Mouse (Mus musculus): ENCODE results near the gene Tmem40.

Tmem40 gene

DNA sequence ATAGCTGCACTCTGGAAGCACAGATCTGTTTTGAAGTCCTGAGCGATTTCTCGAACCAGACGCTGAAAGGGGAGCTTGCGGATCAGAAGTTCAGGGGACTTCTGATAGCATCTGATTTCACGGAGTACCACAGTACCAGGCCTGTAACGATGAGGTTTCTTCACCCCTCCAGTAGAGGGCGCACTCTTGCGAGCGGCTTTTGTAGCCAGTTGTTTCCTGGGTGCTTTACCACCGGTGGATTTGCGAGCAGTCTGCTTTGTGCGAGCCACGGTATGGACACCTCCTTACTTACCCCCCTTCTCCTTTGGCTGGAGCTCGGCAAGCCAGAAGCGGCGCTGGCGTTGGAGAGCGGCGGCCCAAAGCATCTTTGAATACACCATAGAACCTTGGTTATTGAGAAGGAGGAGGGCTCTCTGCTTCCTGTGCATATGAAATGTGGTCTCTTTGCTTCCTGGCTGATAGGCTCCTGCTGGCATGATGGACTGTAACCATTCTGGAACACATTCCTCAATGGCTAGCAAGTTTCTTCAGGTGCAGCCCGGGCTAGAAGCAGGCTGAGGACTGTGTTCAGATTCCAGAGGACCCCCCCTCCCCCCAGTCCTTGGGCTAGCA is 8.0 kb upstream of the Tmem40 start:
- DNase-seq (ENCODE audit: low read depth in 1 of 2, low spot score in 2 of 2) = no peak

GRCm38 (mm10) chr6:115768207-115768606 is 6.0 kb upstream of the Tmem40 start:
- no peak for DNase-seq (ENCODE audit: low read depth in 1 of 2, low spot score in 2 of 2)

DNA sequence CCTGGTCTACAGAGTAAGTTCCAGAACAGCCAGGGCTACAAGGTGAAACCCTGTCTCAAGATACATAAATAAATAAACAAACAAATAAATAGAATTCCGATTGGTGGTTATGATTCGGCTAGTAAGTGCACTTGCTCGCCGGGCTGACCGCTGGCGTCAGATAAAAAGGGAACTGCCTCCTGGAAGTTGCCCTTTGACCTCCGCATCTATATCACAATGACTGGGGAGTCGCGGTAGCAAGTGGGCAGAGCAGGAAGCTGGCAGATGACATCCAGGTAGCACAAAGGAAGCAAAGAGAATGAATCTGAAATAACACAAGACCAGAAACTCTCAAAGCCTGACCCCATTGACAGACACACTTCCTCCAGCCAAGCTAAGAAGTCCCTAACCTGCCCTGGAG is 5.1 kb upstream of the Tmem40 start:
- no peak for DNase-seq (ENCODE audit: low read depth in 1 of 2, low spot score in 2 of 2)

DNA sequence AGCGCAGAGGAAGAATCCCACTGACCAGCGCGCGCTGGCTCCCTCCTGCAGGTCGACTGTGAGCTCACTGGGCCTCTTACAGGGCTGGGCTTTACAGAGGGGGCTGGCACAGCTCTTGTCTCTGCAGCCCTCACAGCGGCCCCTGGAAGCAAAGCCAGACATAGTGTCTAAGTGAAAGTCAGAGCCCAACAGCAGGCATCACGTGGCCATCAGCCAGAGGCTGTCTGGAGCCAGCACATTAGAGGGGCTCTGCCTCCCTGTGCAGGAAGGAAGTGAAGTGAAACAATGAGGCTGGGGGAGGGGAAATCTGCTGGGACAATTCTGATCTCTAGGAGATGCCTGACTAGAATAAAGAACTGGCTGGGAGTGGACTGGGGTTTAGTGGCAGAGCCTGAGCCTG is 2.0 kb upstream of the Tmem40 start:
- DNase-seq (ENCODE audit: low read depth in 1 of 2, low spot score in 2 of 2) = no peak

DNA sequence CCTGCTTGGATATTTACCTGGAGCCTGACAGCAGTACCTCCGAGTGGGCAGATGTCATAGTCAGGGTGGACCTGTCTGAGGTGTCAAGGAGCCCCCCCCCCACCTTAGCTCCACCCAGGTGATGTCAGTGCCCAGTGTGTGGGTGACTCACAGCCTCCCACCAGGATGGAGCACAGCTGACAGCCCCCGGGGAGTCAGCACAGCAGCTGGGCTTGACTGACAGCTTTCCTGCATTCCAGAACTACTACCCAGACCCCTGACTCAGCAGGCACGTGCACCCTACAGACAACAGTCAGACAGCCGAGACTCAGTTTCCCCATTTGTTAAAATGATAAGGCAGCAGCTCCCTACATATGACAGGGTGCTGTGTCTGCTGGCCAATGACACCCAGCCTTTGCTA is 1.2 kb downstream of the Tmem40 start:
- DNase-seq (ENCODE audit: low read depth in 1 of 2, low spot score in 2 of 2) = no peak

DNA sequence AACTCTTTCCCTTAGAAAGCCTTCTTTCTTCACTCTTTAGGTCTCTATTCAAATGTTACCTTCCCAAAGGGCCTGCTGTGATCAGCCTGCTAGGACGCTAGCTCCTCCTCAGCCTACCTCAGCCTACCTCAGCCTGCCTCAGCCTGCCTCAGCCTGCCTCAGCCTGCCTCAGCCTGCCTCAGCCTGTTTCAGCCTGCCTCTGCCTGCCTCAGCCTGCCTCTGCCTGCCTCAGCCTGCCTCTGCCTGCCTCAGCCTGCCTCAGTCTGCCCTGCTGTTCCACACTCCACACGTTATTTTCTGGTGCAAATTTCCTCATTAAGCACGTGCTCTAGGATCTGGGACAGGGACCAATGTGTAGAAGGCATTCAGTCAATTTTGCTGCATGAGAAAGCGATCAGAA is 2.1 kb downstream of the Tmem40 start:
- DNase-seq (ENCODE audit: low read depth in 1 of 2, low spot score in 2 of 2) = no peak

- no peak for DNase-seq (ENCODE audit: low read depth in 1 of 2, low spot score in 2 of 2)
Measured at GRCm38 (mm10) chr6:115759461-115759860, 2.7 kb downstream of the Tmem40 start.

DNA sequence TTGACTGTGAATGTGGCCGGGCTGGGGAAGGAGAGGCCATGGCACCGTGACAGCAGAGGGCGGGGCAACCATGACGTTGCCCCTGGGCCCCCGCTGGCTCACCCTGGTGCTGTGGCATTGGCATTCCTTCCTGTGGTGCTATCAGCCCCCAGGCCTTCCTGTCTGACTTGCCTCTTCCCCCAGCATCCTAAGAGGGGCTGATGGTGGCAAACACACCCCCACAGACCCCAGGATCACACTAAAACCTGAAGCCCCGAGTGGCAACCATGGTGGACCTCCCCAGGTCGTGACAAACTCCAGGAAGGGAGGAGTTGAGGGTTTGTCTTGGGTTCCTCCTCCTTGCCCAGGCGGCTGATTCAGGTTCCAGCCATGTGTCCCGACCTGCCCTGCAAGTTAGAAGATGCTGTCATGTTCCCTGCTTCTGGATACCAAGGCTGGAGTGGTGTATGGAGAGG is 3.2 kb downstream of the Tmem40 start:
- no peak for DNase-seq (ENCODE audit: low read depth in 1 of 2, low spot score in 2 of 2)

DNA sequence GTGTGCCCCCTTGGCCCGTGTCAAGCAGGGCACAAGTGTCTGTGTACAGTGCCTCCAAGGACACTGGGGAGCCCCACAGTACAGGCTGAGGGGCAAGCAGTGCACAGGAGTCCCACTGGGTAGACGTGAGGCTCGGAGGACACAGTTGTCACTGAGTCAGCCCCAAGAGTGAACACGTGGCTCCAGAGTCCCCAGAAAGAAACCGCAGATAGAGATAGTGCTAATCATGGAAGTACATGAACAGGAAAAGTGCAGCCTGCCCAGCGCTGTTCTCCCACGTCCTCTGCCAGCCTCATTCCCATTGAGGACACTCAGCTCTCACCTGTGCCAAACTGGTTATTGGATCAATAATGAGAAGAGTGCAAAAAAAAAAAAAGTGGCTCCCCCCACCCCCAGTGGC is 6.7 kb downstream of the Tmem40 start:
- no peak for DNase-seq (ENCODE audit: low read depth in 1 of 2, low spot score in 2 of 2)

- DNase-seq (ENCODE audit: low read depth in 1 of 2, low spot score in 2 of 2) = no peak
Measured at GRCm38 (mm10) chr6:115746326-115746725, 15.9 kb downstream of the Tmem40 start.

GRCm38 (mm10) chr6:115743569-115743968 is 18.6 kb downstream of the Tmem40 start:
- DNase-seq (ENCODE audit: low read depth in 1 of 2, low spot score in 2 of 2) = no peak

- no peak for DNase-seq (ENCODE audit: low read depth in 1 of 2, low spot score in 2 of 2)
Measured at GRCm38 (mm10) chr6:115739056-115739455, 23.2 kb downstream of the Tmem40 start.

GRCm38 (mm10) chr6:115734909-115735308 is 27.3 kb downstream of the Tmem40 start:
- no peak for DNase-seq (ENCODE audit: low read depth in 1 of 2, low spot score in 2 of 2)

DNA sequence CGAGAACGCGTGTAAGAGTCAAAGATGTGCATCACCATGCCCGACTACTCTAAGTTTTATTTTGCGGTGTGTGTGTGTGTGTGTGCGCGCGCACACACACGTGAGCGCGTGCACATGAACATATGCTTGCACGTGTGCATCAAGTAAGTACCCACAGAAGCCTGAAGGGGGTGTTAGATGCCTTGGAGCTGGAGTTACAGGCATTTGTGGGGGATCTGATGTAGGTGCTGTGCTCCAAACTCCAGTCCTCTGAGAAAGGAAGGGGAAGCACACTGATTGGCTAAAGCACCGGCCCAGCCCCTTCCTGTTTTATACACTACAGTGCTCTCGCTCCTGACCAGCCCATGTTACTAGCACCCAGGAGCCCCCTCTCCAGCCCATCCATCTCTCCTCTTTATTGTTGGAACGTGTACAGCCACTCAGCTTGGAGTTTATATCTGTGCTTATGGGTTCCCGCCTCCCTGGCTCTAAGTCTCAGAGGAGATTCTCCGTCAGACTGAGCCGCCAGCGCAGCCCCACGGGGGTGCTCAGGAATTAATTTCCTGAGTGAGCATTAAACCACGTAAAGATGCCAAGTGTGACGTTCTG is 29.8 kb downstream of the Tmem40 start:
- DNase-seq (ENCODE audit: low read depth in 1 of 2, low spot score in 2 of 2) = no peak

GRCm38 (mm10) chr6:115730560-115731342 is 31.5 kb downstream of the Tmem40 start:
- DNase-seq (ENCODE audit: low read depth in 1 of 2, low spot score in 2 of 2) = no peak

DNA sequence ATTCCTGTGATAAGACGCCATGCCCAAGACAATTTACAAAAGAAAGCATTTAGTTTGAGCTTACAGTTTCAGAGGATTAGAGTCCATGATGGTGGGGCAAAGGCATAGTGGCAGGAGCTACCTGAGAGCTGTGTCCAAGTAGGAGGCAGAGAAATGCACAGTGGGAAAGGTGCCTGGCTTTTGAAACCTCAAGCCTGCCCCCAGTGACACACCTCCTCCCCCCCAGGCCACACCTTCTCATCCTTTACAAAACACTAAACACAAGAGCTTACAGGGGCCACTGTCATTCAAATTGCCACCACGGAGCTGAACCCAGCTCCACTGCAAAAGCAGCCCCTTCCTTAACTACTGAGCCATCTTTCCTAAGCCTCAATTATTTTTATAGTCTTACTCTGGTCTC is 34.6 kb downstream of the Tmem40 start:
- no peak for DNase-seq (ENCODE audit: low read depth in 1 of 2, low spot score in 2 of 2)

DNA sequence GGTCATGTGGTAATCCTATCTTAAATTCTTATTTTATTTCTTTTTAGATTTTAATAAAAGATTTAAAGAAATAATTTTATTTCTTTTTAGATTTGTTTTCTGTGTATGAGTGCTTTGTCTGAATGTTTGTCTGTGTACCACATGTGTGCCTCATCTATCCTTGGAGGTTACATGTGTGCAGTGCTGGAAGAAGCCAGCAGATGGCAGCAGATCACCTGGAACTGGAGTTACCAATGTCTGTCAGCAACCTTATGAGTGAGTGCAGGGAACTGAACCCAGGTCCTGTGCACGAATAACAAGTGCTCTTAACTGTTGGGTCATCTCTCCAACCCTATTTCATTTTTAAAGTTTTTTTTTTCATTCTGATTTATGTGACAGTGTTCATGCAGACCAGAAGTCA is 35.1 kb downstream of the Tmem40 start:
- DNase-seq (ENCODE audit: low read depth in 1 of 2, low spot score in 2 of 2) = peak in 1 of 2 experiments; percentile 15

DNA sequence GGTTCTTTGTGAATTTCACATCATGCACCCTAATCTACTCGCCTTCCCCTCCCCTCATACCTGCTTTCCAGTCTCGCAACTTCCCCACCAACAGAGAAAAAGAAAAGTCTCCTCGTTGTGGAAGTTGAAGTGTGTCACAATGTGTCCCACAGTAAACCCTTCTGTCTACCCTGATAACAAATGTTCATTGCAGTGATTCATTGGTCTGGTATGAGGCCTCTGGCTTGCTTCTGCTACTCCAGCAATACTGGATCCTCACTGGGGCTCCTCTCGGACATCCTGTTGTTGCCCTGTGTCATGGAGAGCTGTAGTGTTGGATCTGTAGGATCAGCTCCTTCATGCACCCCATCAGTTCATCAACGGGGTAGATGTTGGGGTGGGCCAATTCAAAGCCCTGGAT is 40.0 kb downstream of the Tmem40 start:
- DNase-seq (ENCODE audit: low read depth in 1 of 2, low spot score in 2 of 2) = no peak

- no peak for DNase-seq (ENCODE audit: low read depth in 1 of 2, low spot score in 2 of 2)
Measured at GRCm38 (mm10) chr6:115717715-115718558, 44.3 kb downstream of the Tmem40 start.

DNA sequence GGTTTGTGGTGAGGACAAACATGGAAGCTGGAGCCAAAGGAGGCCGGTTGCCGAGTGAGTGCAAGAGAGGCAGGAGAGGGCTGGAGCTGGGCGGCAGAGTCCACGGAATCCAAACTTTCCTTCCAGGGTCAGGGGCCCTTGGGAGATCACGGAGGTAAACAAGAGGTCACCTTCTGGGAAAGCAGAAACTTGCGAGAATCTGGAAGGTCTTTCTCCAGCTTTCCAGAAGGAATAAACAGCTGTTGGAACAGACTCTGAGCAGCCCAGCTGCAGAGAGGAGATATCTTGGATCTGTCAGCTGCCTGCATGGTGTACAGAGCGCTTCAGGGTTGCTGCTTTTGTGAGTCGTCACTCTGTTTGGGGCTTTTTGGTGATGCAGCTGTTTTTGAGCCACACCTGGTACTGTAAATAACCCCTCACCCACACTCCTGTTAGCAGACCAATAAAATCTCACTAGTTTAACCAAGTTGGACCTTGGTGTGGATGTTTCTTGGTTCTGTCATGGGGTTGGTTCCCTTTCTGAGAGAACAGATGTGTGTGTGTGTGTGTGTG is 45.0 kb downstream of the Tmem40 start:
- no peak for DNase-seq (ENCODE audit: low read depth in 1 of 2, low spot score in 2 of 2)

GRCm38 (mm10) chr6:115711261-115711660 is 50.9 kb downstream of the Tmem40 start:
- DNase-seq (ENCODE audit: low read depth in 1 of 2, low spot score in 2 of 2) = no peak

All from monocyte, adult 2 months (primary cell).